Mouse (Mus musculus) limb, embryonic 14.5 days (tissue): ENCODE measurements around the gene Arhgap24. TPM values are rescaled to one million over a fixed set of nuclear protein-coding genes. Genes with fewer than 3 reads are reported as not detected.

Experiments used
- ATAC-seq: fragments of 200-750 bp; cut with Nextera tagmentation; 2 replicates; pipeline ENCODE4 v1.8.0; 2017; ENCODE audit warnings: low read depth, moderate number of reproducible peaks, moderate TSS enrichment; ENCODE audit not compliant: low FRiP score
- DNase-seq: peaks from one replicate; pipeline ENCODE4 v3.0.0-alpha.2; 2015; ENCODE audit warnings: low spot score
- H3K27ac ChIP-seq: fragments of 300-500 bp; sonication (generic); replicated peaks from 2 replicates; pipeline ENCODE4 v1.5.1; 2014; ENCODE audit warnings: low read depth, mild to moderate bottlenecking, low read length, moderate library complexity, mixed read lengths
- H3K27me3 ChIP-seq: fragments of 300-500 bp; sonication (generic); 2 replicates; pipeline ENCODE4 v1.6.1; 2014; ENCODE audit warnings: low read length, mixed read lengths; ENCODE audit not compliant: control insufficient read depth, insufficient read depth
- H3K36me3 ChIP-seq: fragments of 300-500 bp; sonication (generic); 2 replicates; pipeline ENCODE4 v1.6.1; 2014; ENCODE audit warnings: mild to moderate bottlenecking, low read length, moderate library complexity, mixed read lengths; ENCODE audit not compliant: control insufficient read depth, insufficient read depth
- H3K4me1 ChIP-seq: fragments of 300-500 bp; sonication (generic); 2 replicates; pipeline ENCODE4 v1.6.1; 2014; ENCODE audit warnings: antibody characterized with exemption, low read length, mixed read lengths; ENCODE audit not compliant: control insufficient read depth, insufficient read depth
- H3K4me2 ChIP-seq: fragments of 300-500 bp; sonication (generic); replicated peaks from 2 replicates; pipeline ENCODE4 v1.6.1; 2014; ENCODE audit warnings: low read depth, mild to moderate bottlenecking, low read length, moderate library complexity; ENCODE audit not compliant: severe bottlenecking
- H3K4me3 ChIP-seq: fragments of 300-500 bp; sonication (generic); replicated peaks from 2 replicates; pipeline ENCODE4 v1.5.1; 2014; ENCODE audit warnings: low read length
- H3K9ac ChIP-seq: fragments of 300-500 bp; sonication (generic); 2 replicates; pipeline ENCODE4 v1.6.1; 2014; ENCODE audit warnings: mild to moderate bottlenecking, low read depth, low read length, moderate library complexity; ENCODE audit not compliant: severe bottlenecking
- H3K9me3 ChIP-seq: fragments of 300-500 bp; sonication (generic); 2 replicates; pipeline ENCODE4 v1.6.1; 2016; ENCODE audit warnings: low read length; ENCODE audit not compliant: control insufficient read depth
- POLR2A ChIP-seq: fragments of 200-500 bp; IDR thresholded peaks from 2 replicates; pipeline ENCODE4 v1.8.0; 2012; ENCODE audit warnings: inconsistent platforms, mild to moderate bottlenecking, moderate library complexity, borderline replicate concordance; ENCODE audit not compliant: insufficient read depth, insufficient read length; ENCODE audit errors: extremely low read depth
- WGBS: fragments of 180-500 bp; shearing (Covaris S2); extraction: QIAGEN DNeasy Blood & Tissue Kit; methylation state at CpG from one replicate; pipeline ENCODE4 v1.1.7; 2014; 5-methylcytosine and 5-hydroxymethylcytosine counted together
- polyA plus RNA-seq, 2 experiments: library from polyadenylated mRNA; depleted of rRNA in 1 of 2; stranded (reverse) in 1 of 2; unstranded in 1 of 2; fragments of >200 nt; fragmentation: Nextera tagmentation in 1 of 2; extraction: Ambion mirVana in 1 of 2; gene quantifications; 2 replicates each; pipeline versions ENCODE4 v1.2.1 to v1.2.3; 2012 to 2014

Arhgap24 gene
- polyA plus RNA-seq, 2 experiments, result 20.2 to 25.8 TPM

DNA sequence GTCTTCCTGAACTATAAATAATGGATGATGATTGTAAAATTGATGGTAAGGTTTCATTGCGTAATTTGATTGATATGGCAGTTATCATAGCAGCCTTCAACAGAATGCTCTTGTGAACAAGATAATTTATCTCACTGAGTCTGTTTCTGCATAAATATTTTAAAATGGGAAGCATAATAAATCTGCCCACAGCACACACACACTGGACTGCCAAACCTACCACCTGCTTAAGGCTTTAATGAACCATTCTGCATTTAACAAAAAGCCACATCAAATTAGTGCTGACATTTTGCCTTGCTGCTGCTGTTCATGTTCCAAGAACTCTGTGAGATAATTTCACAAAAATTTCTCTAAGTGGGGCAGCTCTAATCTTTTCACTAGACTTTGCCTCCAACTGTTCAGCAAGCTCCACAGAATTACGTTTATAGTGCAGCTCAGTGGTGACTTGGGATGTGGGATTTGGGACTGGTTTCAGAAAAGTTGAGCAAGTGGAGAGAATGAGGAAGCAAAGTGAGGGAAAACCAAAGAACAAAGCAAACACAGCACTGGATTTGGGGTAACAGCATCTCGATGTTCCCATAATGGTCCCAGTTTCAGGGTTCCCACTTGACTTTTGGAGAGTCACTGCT, 142.7 kb downstream of the Arhgap24 start:
- WGBS, result 85% methylated on average over 3 of the region's 3 CpGs
- no peaks in the 10 kb centered on the region for H3K27me3 ChIP-seq

GRCm38 (mm10) chr5:102626671-102627070, 145.5 kb downstream of the Arhgap24 start:
- no peak overlapping the region for H3K4me2 ChIP-seq
- DNase-seq (no peak), ATAC-seq (no peak)
- no peak overlapping the region for H3K9ac ChIP-seq
- TF ChIP-seq POLR2A, result no peak
- no peaks in the 10 kb centered on the region for H3K9me3 ChIP-seq
- H3K4me1 ChIP-seq, result no peaks in the 10 kb centered on the region
- 74% methylated on average over 2 of the region's 2 CpGs for WGBS
- H3K36me3 ChIP-seq, result no peaks in the 10 kb centered on the region
- H3K4me3 ChIP-seq, result no peak overlapping the region
- H3K27ac ChIP-seq, result no peak overlapping the region
- no peaks in the 10 kb centered on the region for H3K27me3 ChIP-seq

More for the DNA sequence above, 142.7 kb downstream of the Arhgap24 start:
- no peak for ATAC-seq
- H3K4me2 ChIP-seq, result no peak overlapping the region
- no peak for TF ChIP-seq POLR2A
- no peak overlapping the region for H3K4me3 ChIP-seq
- H3K27ac ChIP-seq, result no peak overlapping the region
- no peaks in the 10 kb centered on the region for H3K36me3 ChIP-seq
- DNase-seq, result no peak
- H3K9ac ChIP-seq, result no peak overlapping the region
- H3K9me3 ChIP-seq, result no peaks in the 10 kb centered on the region
- H3K4me1 ChIP-seq, result no peaks in the 10 kb centered on the region

- peak; percentile 33 for DNase-seq
- no peaks in the 10 kb centered on the region for H3K9me3 ChIP-seq
- no peak overlapping the region for H3K9ac ChIP-seq
- no peaks in the 10 kb centered on the region for H3K27me3 ChIP-seq
- no peak overlapping the region for H3K4me2 ChIP-seq
- H3K4me1 ChIP-seq, result no peaks in the 10 kb centered on the region
- no peak for TF ChIP-seq POLR2A
- no peak overlapping the region for H3K27ac ChIP-seq
- no peaks in the 10 kb centered on the region for H3K36me3 ChIP-seq
- ATAC-seq, result no peak
- H3K4me3 ChIP-seq, result no peak overlapping the region
- 44% methylated on average over 11 of the region's 11 CpGs for WGBS
Measured at GRCm38 (mm10) chr5:102629362-102629771, 148.2 kb downstream of the Arhgap24 start.

DNA sequence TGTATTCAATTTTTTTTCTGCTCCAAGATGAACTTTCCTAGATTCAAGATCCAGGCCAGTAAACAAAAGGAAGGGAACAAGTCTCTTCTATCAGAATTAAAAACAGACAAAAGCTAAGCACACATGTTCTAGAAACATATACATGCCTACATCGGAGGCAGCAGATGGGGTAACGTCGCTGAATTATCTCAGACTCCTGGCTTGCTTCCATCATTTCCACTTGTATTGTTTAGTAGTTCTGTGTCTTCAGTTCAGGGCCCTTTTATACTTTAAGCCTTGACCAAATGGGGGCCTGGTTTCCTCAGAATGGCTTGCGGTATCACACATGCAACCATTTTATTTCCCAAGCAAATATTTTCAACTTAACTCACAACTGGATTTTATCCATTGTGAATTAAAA, 154.4 kb downstream of the Arhgap24 start:
- Histone ChIP-seq H3K9me3 (no peaks in the 10 kb centered on the region), H3K27me3 (no peaks in the 10 kb centered on the region), H3K4me2 (no peak overlapping the region), H3K36me3 (no peaks in the 10 kb centered on the region), H3K9ac (no peak overlapping the region), H3K4me3 (no peak overlapping the region), H3K27ac (no peak overlapping the region), H3K4me1 (no peaks in the 10 kb centered on the region)
- TF ChIP-seq POLR2A, result no peak
- DNase-seq, result peak; percentile 64
- ATAC-seq, result no peak
- 60% methylated on average over 4 of the region's 4 CpGs for WGBS

GRCm38 (mm10) chr5:102639782-102640559, 158.8 kb downstream of the Arhgap24 start:
- Histone ChIP-seq H3K9ac (no peak overlapping the region), H3K4me2 (no peak overlapping the region), H3K4me1 (no peaks in the 10 kb centered on the region), H3K4me3 (no peak overlapping the region), H3K27ac (no peak overlapping the region), H3K27me3 (no peaks in the 10 kb centered on the region), H3K36me3 (no peaks in the 10 kb centered on the region), H3K9me3 (no peaks in the 10 kb centered on the region)
- TF ChIP-seq POLR2A, result no peak
- WGBS, result 15% methylated on average over 7 of the region's 7 CpGs
- DNase-seq, result peak; percentile 47
- ATAC-seq, result no peak
